Mouse (Mus musculus) embryonic fibroblast, embryonic 13.5 days (primary cell): ENCODE data around the gene Fam107b.

ENCODE experiments used
- CTCF ChIP-seq: IDR thresholded peaks from 2 replicates; pipeline ENCODE4 v1.5.1; 2011; ENCODE audit warnings: mild to moderate bottlenecking, control low read depth, low read length, moderate library complexity, borderline replicate concordance; ENCODE audit not compliant: insufficient read depth
- POLR2A ChIP-seq: IDR thresholded peaks from 2 replicates; pipeline ENCODE4 v1.6.1; 2011; ENCODE audit warnings: low read depth, mild to moderate bottlenecking, control low read depth, low read length, moderate library complexity

DNA sequence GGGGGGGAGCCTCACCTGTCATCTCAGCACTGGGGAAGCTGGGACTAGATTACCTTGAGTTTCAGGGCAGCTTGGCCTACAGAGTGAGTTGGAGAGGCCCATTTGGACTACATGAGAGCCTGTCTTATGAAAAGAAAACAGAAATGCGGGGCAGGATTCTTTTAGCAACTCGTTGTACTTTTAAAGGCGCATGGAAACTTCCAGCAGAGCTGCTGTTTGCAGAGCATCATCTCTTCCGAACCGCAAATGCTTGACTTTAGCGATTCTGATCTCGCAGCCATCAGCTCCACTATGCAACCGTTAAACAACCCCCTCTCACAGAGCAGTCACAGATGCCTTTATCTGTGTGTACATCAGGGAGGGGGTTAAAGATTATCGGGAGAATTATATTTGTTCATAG, 179.8 kb downstream of the Fam107b start:
- no peak for TF ChIP-seq CTCF
- no peak for TF ChIP-seq POLR2A
